Mouse (Mus musculus) forebrain, embryonic 14.5 days (tissue): ENCODE results near the gene Slc26a8. TPM values are rescaled to one million over a fixed set of nuclear protein-coding genes. Genes with fewer than 3 reads are reported as not detected.
A peak's percentile ranks its signal among the peaks of the same experiment; 100 is the strongest.

ENCODE experiments used
- ATAC-seq: fragments of 200-750 bp; cut with Nextera tagmentation; 2 replicates; pipeline ENCODE4 v1.8.0; 2017; ENCODE audit warnings: mild to moderate bottlenecking, moderate library complexity
- DNase-seq: peaks from one replicate; pipeline ENCODE4 v3.0.0-alpha.2; 2015; ENCODE audit warnings: low spot score
- H3K27ac ChIP-seq: fragments of 300-500 bp; sonication (generic); 2 replicates; pipeline ENCODE4 v1.5.1; 2014; ENCODE audit warnings: low read depth, mild to moderate bottlenecking, control low read depth, low read length, moderate library complexity
- H3K27me3 ChIP-seq: fragments of 300-500 bp; sonication (generic); replicated peaks from 2 replicates; pipeline ENCODE4 v1.6.1; 2014; ENCODE audit warnings: low read length, control low read depth, mixed read lengths; ENCODE audit not compliant: control insufficient read depth, insufficient read depth
- H3K36me3 ChIP-seq: fragments of 300-500 bp; sonication (generic); 2 replicates; pipeline ENCODE4 v1.6.1; 2014; ENCODE audit warnings: low read length, control low read depth; ENCODE audit not compliant: control insufficient read depth, insufficient read depth
- H3K4me1 ChIP-seq: fragments of 300-500 bp; sonication (generic); 2 replicates; pipeline ENCODE4 v1.6.1; 2014; ENCODE audit warnings: antibody characterized with exemption, low read length, control low read depth; ENCODE audit not compliant: control insufficient read depth, insufficient read depth
- H3K4me2 ChIP-seq: fragments of 300-500 bp; sonication (generic); 2 replicates; pipeline ENCODE4 v1.6.1; 2014; ENCODE audit warnings: mild to moderate bottlenecking, control low read depth, low read length
- H3K4me3 ChIP-seq: fragments of 300-500 bp; sonication (generic); 2 replicates; pipeline ENCODE4 v1.5.1; 2014; ENCODE audit warnings: low read depth, low read length, control low read depth
- H3K9ac ChIP-seq: fragments of 300-500 bp; sonication (generic); 2 replicates; pipeline ENCODE4 v1.6.1; 2014; ENCODE audit warnings: mild to moderate bottlenecking, low read length, control low read depth, moderate library complexity
- H3K9me3 ChIP-seq: fragments of 300-500 bp; sonication (generic); replicated peaks from 2 replicates; pipeline ENCODE4 v1.6.1; 2016; ENCODE audit warnings: low read length, control low read depth, mixed read lengths; ENCODE audit not compliant: control insufficient read depth
- WGBS: fragments of 180-500 bp; shearing (Covaris S2); extraction: QIAGEN DNeasy Blood & Tissue Kit; methylation state at CpG from one replicate; pipeline ENCODE4 v1.1.7; 2014; 5-methylcytosine and 5-hydroxymethylcytosine counted together
- polyA plus RNA-seq: library from polyadenylated mRNA; unstranded; fragments of >200 nt; fragmentation: Nextera tagmentation; extraction: Ambion mirVana; gene quantifications from 2 replicates; pipeline ENCODE4 v1.2.1, GENCODE M21; 2014

The Slc26a8 gene
- polyA plus RNA-seq, 1 experiment from 2014 or later: 0.88 TPM

GRCm38 (mm10) chr17:28715832-28716548, 26.0 kb upstream of the Slc26a8 start:
- H3K27ac ChIP-seq: no peak overlapping the region; the same call in 1 of the 2 replicates
- ATAC-seq: no peak

GRCm38 (mm10) chr17:28714006-28714405, 24.0 kb upstream of the Slc26a8 start:
- 95% methylated on average over 3 of the region's 3 CpGs for WGBS
- no peak overlapping the region for H3K27ac ChIP-seq
- peaks cover 41% of the 10 kb centered on the region for H3K36me3 ChIP-seq
- DNase-seq (no peak), ATAC-seq (no peak)
- no peak overlapping the region for H3K9ac ChIP-seq
- no peak overlapping the region for H3K4me3 ChIP-seq
- no peaks in the 10 kb centered on the region for H3K27me3 ChIP-seq
- no peaks in the 10 kb centered on the region for H3K9me3 ChIP-seq
- no peaks in the 10 kb centered on the region for H3K4me1 ChIP-seq
- no peak overlapping the region for H3K4me2 ChIP-seq

More at GRCm38 (mm10) chr17:28715832-28716548, 26.0 kb upstream of the Slc26a8 start:
- peak; percentile 9 for DNase-seq
- Histone ChIP-seq H3K9ac (no peak overlapping the region), H3K4me1 (no peaks in the 10 kb centered on the region), H3K27me3 (no peaks in the 10 kb centered on the region), H3K4me2 (no peak overlapping the region), H3K9me3 (no peaks in the 10 kb centered on the region), H3K4me3 (no peak overlapping the region), H3K36me3 (peaks cover 54% of the 10 kb centered on the region)
- WGBS: 78% methylated on average over 7 of the region's 7 CpGs

DNA sequence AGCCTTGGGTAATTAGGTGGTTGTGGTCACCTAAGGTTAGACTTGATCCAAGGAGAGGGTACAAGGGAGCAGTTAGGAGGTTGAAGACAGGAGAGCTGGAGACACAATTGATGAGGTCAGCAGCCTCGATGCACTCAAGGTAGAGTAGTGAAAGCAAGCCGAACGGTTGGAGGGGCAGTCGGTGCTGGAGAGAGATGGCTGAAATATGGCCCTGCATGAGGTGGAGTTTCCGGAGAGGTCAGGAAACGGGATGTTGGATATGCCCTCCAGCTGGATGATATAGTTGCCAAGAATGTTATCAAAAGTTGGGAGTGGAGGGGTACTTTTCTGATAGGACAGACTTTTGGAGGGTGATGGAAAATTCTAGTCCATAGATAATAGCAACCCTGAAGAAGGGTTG, 22.3 kb upstream of the Slc26a8 start:
- Histone ChIP-seq H3K4me3 (no peak overlapping the region), H3K27ac (no peak overlapping the region), H3K9me3 (no peaks in the 10 kb centered on the region), H3K4me2 (no peak overlapping the region), H3K36me3 (peaks cover 29% of the 10 kb centered on the region), H3K9ac (no peak overlapping the region), H3K4me1 (no peaks in the 10 kb centered on the region), H3K27me3 (no peaks in the 10 kb centered on the region)
- no peak for ATAC-seq
- WGBS: 97% methylated on average over 6 of the region's 6 CpGs
- DNase-seq: no peak

- Histone ChIP-seq H3K4me3 (no peak overlapping the region), H3K4me1 (no peaks in the 10 kb centered on the region), H3K27me3 (no peaks in the 10 kb centered on the region), H3K4me2 (no peak overlapping the region), H3K27ac (no peak overlapping the region), H3K36me3 (peaks cover 21% of the 10 kb centered on the region), H3K9me3 (no peaks in the 10 kb centered on the region), H3K9ac (no peak overlapping the region)
- 90% methylated on average over 6 of the region's 6 CpGs for WGBS
- ATAC-seq (no peak), DNase-seq (no peak)
These were observed 21.2 kb upstream of the Slc26a8 start for GRCm38 (mm10) chr17:28711237-28711636.

DNA sequence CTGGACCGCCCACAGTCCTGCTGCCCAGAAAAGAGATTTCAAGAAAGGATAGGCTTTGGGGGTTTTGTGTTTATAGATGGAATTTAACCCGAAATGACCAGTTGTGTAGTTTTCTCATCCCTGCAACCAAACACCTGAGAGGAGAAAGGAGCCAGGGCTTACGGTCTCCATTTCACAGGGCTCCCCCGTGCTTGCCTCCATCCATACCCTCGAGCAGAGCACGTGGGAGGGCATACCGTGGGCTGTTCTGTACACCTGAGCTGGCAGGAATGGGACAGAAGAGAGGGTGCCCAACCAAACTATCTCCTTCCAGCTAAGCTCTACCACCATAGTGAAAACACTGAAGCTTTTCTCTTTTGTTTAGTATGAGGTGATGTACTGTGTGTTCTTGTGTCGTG, 20.3 kb upstream of the Slc26a8 start:
- Histone ChIP-seq H3K9me3 (no peaks in the 10 kb centered on the region), H3K4me2 (no peak overlapping the region), H3K27ac (no peak overlapping the region), H3K4me1 (no peaks in the 10 kb centered on the region), H3K36me3 (peaks cover 13% of the 10 kb centered on the region), H3K4me3 (no peak overlapping the region), H3K9ac (no peak overlapping the region), H3K27me3 (no peaks in the 10 kb centered on the region)
- DNase-seq (no peak), ATAC-seq (no peak)
- WGBS: 91% methylated on average over 8 of the region's 8 CpGs

DNA sequence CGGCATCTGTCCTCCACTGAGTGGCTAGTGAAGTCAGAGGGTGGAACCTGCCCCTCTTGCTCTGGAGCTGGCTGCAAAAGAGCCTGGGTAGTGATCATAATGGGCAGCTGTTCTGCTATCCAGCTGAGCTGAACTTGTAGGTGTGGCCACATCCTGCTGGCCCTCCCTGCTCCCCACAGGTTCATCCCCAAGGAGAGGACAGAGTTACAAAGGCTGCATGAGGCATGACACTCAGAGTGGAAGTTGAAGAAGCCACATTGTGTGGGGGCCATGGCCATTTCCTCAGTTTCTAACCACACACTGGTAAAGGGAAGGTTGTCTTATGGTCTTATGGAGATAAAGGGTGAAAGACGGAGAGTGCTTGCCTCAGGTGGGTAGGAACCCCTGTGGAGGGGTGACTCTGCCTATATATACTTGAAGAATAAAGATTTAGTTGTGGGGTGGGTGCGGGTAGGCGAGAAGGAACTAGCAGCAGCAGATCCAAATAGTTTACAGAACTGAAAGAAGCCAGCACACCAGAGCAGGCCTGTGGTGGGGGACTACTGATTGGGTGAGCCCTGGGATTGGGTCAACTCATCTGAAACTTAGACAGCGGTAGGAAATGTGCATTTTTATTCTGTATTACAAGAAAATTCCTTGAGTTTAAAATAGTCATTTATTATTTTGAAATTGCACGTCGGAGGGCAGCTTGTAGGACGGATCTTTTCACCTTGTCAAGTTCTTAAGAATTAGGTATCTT, 19.7 kb upstream of the Slc26a8 start:
- DNase-seq (no peak), ATAC-seq (no peak)
- Histone ChIP-seq H3K27me3 (no peaks in the 10 kb centered on the region), H3K9me3 (no peaks in the 10 kb centered on the region), H3K4me3 (no peak overlapping the region), H3K4me2 (no peak overlapping the region), H3K9ac (no peak overlapping the region), H3K36me3 (peaks cover 8% of the 10 kb centered on the region), H3K4me1 (no peaks in the 10 kb centered on the region), H3K27ac (no peak overlapping the region)
- 91% methylated on average over 8 of the region's 8 CpGs for WGBS

DNA sequence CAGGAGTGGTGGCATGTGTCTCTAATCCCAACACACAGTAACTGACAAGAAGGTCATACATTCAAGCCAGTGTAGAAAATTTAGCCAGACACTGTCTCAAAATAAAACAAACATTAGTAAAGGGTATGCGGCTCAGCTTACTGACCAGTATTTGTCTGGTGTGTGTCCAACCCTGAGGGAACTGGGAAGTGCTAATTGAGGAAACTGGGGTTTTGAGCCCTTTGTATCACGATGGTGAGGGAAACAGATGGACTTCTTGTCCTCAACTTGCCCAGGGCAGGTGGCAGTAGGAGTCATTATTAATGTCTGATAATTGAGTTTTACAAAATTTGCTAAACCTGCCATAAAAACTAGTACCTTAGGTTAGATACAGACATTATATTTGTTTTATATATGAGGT, 19.0 kb upstream of the Slc26a8 start:
- no peak overlapping the region for H3K4me2 ChIP-seq
- H3K27me3 ChIP-seq: no peaks in the 10 kb centered on the region
- peaks cover under 1% of the 10 kb centered on the region; the same call in 1 of the 2 replicates for H3K36me3 ChIP-seq
- no peaks in the 10 kb centered on the region for H3K4me1 ChIP-seq
- H3K4me3 ChIP-seq: no peak overlapping the region
- 58% methylated on average over 2 of the region's 2 CpGs for WGBS
- DNase-seq: no peak
- H3K9me3 ChIP-seq: no peaks in the 10 kb centered on the region
- ATAC-seq: no peak
- H3K9ac ChIP-seq: no peak overlapping the region
- H3K27ac ChIP-seq: no peak overlapping the region

- Histone ChIP-seq H3K27ac (no peak overlapping the region), H3K4me3 (no peak overlapping the region), H3K4me1 (no peaks in the 10 kb centered on the region), H3K9ac (no peak overlapping the region), H3K27me3 (no peaks in the 10 kb centered on the region), H3K9me3 (no peaks in the 10 kb centered on the region), H3K4me2 (no peak overlapping the region), H3K36me3 (no peaks in the 10 kb centered on the region)
- WGBS: 93% methylated on average over 2 of the region's 2 CpGs
- DNase-seq (no peak), ATAC-seq (no peak)
These were observed 17.8 kb upstream of the Slc26a8 start for GRCm38 (mm10) chr17:28707816-28708215.

GRCm38 (mm10) chr17:28707136-28707627, 17.1 kb upstream of the Slc26a8 start:
- DNase-seq: no peak

More at GRCm38 (mm10) chr17:28707136-28707627, 17.1 kb upstream of the Slc26a8 start:
- Histone ChIP-seq H3K9ac (no peak overlapping the region), H3K4me2 (no peak overlapping the region), H3K27me3 (no peaks in the 10 kb centered on the region), H3K9me3 (no peaks in the 10 kb centered on the region), H3K4me1 (no peaks in the 10 kb centered on the region), H3K4me3 (no peak overlapping the region), H3K27ac (no peak overlapping the region), H3K36me3 (no peaks in the 10 kb centered on the region)
- no peak for ATAC-seq
- WGBS: 91% methylated on average over 3 of the region's 3 CpGs
